Comparison of ENCODE assay signal across 8 mouse cellular contexts in genomic region chr9:37655961-37656360, GRCm38 (mm10). TPM values are rescaled to one million over a fixed set of nuclear protein-coding genes. Genes with fewer than 3 reads are reported as not detected.
DNase-seq lines count a peak whose midpoint lies in the region; ATAC-seq and TF ChIP-seq lines count a peak whose summit lies in the region.

No protein-coding gene starts in this region.

- peak overlapping the region; percentile 84 for H3K4me3 ChIP-seq in gastrocnemius, adult 2 months
- H3K4me3 ChIP-seq in E14TG2a.4 (replicated peaks; ENCODE audit: low read length) (peak overlapping the region; percentile 95), macrophage (ENCODE audit: inconsistent target) (peak overlapping the region; percentile 87)
- H3K4me3 ChIP-seq in forebrain, embryonic 14.5 days (ENCODE audit: low read depth, low read length), result peak overlapping the region; percentile 75
- no peak overlapping the region for H3K4me3 ChIP-seq in cerebellum, adult 2 months (replicated peaks; ENCODE audit: insufficient read depth, low read depth, low read length)

- H3K9ac ChIP-seq in forebrain, embryonic 14.5 days (ENCODE audit: low read length), result no peak overlapping the region

- no peak for TF ChIP-seq CTCF in gastrocnemius, adult 2 months (IDR thresholded peaks at IDR 0.05)
- TF ChIP-seq CTCF in E14TG2a.4 (conservative IDR thresholded peaks at IDR 0.05; ENCODE audit: low read length), result no peak
- TF ChIP-seq CTCF in cerebellum, adult 2 months (IDR thresholded peaks at IDR 0.05; ENCODE audit: borderline replicate concordance, insufficient read depth, low read depth, low read length), result no peak

- WGBS in forebrain, embryonic 14.5 days, result 74% methylated on average over 8 of the region's 8 CpGs
- WGBS in macrophage (ENCODE audit: missing documents), result 22% methylated on average over 8 of the region's 8 CpGs
- WGBS in cerebellum, adult 2 months, result 75% methylated on average over 8 of the region's 8 CpGs

- no peak for ATAC-seq in forebrain, embryonic 14.5 days

- H3K79me2 ChIP-seq in macrophage (ENCODE audit: inconsistent target), result peaks cover 10% of the 10 kb centered on the region; the same call in 1 of the 2 replicates

- DNase-seq in gastrocnemius, adult 2 months, result no peak
- DNase-seq in gastrocnemius, adult 8-10 months (ENCODE audit: low spot score in 2 of 2), result no peak
- DNase-seq in forebrain, embryonic 14.5 days (ENCODE audit: low spot score), result no peak
- DNase-seq in layer of hippocampus, postnatal 14 days (ENCODE audit: low spot score in 2 of 2), result no peak
- no peak for DNase-seq in cerebellum, adult 2 months
- DNase-seq in layer of hippocampus, adult 18-20 months (ENCODE audit: low spot score in 2 of 2), result no peak

- H3K27ac ChIP-seq in gastrocnemius, adult 2 months, result peak overlapping the region; percentile 89
- no peak overlapping the region for H3K27ac ChIP-seq in forebrain, embryonic 14.5 days (ENCODE audit: low read depth, low read length)
- no peak overlapping the region for H3K27ac ChIP-seq in macrophage
- H3K27ac ChIP-seq in cerebellum, adult 2 months (ENCODE audit: insufficient read depth, low read length), result no peak overlapping the region

- TF ChIP-seq POLR2A in cerebellum, adult 2 months (IDR thresholded peaks at IDR 0.05; ENCODE audit: borderline replicate concordance, insufficient read depth, low read length), result no peak

- peak overlapping the region; percentile 80 for H3K4me2 ChIP-seq in forebrain, embryonic 14.5 days (ENCODE audit: low read length)

- H3K36me3 ChIP-seq in E14TG2a.4 (ENCODE audit: insufficient read depth, low read length), result peaks cover 43% of the 10 kb centered on the region
- peaks cover 35% of the 10 kb centered on the region for H3K36me3 ChIP-seq in forebrain, embryonic 14.5 days (ENCODE audit: control insufficient read depth, insufficient read depth, low read length)
- H3K36me3 ChIP-seq in macrophage (ENCODE audit: inconsistent target), result peaks cover 35% of the 10 kb centered on the region

- intact Hi-C loops in gastrocnemius, adult 2 months (cut with DNase I), result no loop called here

- H3K4me1 ChIP-seq in E14TG2a.4 (replicated peaks; ENCODE audit: low read depth, low read length), result peaks cover 39% of the 10 kb centered on the region
- H3K4me1 ChIP-seq in forebrain, embryonic 14.5 days (ENCODE audit: control insufficient read depth, insufficient read depth, low read length), result peaks cover 5% of the 10 kb centered on the region
- no peaks in the 10 kb centered on the region; the same call in 1 of the 2 replicates for H3K4me1 ChIP-seq in cerebellum, adult 2 months (ENCODE audit: control insufficient read depth, insufficient read depth, low read length)

- H3K9me3 ChIP-seq in E14TG2a.4 (ENCODE audit: low read length), result no peaks in the 10 kb centered on the region
- no peaks in the 10 kb centered on the region for H3K9me3 ChIP-seq in forebrain, embryonic 14.5 days (replicated peaks; ENCODE audit: control insufficient read depth, low read length)

- no peaks in the 10 kb centered on the region for H3K27me3 ChIP-seq in E14TG2a.4 (ENCODE audit: insufficient read depth, low read length)
- no peaks in the 10 kb centered on the region for H3K27me3 ChIP-seq in forebrain, embryonic 14.5 days (replicated peaks; ENCODE audit: control insufficient read depth, insufficient read depth, low read length)
- no peaks in the 10 kb centered on the region for H3K27me3 ChIP-seq in cerebellum, adult 2 months (ENCODE audit: control insufficient read depth, insufficient read depth, low read length)

RNA-seq across cellular contexts. Expression of gene Tbrg1, which starts 1.2 kb away (rescaled TPM):
- total RNA-seq in gastrocnemius, adult 2 months (2021), result 10 to 100 TPM; 29.3 to 31.7 TPM
- total RNA-seq in gastrocnemius, adult 8-10 months (2022), result 10 to 100 TPM; 27.5 to 33.7 (median 28.8) TPM
- 97.4 and 98.2 TPM in 2 replicates for polyA plus RNA-seq in forebrain, embryonic 14.5 days (2014; fragmentation: Nextera tagmentation; extraction: Ambion mirVana)
- 10 to 100 TPM; 10.4 to 41.0 (median 26.3) TPM for total RNA-seq in macrophage (2018; cell fraction: chromatin; rRNA removed)
- total RNA-seq in macrophage (2018; cell fraction: cytosol; rRNA removed), result 10 to 100 TPM; 24.8 to 39.8 (median 33.9) TPM
- total RNA-seq in macrophage (2018; cell fraction: nucleus; rRNA removed), result 10 to 100 TPM; 12.8 to 41.1 (median 24.0) TPM
- polyA plus RNA-seq in macrophage (2018), result 27.0 to 40.4 TPM (median 32.6 TPM) in 3 replicates
- 10 to 100 TPM; 50.8 to 50.9 TPM for total RNA-seq in layer of hippocampus, postnatal 14 days (2021)
- 33.5 and 34.7 TPM in 2 replicates for polyA plus RNA-seq in cerebellum, adult 2 months (2012; rRNA removed)
- total RNA-seq in layer of hippocampus, adult 18-20 months (2021), result 10 to 100 TPM; 44.4 to 45.6 TPM

RNA-seq across cellular contexts. Expression of gene Panx3, which starts 13.1 kb away (rescaled TPM):
- total RNA-seq in gastrocnemius, adult 2 months (2021), result not detected
- total RNA-seq in gastrocnemius, adult 8-10 months (2022), result not detected
- not detected in 2 replicates for polyA plus RNA-seq in forebrain, embryonic 14.5 days (2014; fragmentation: Nextera tagmentation; extraction: Ambion mirVana)
- not detected for total RNA-seq in macrophage (2018; cell fraction: chromatin; rRNA removed)
- total RNA-seq in macrophage (2018; cell fraction: cytosol; rRNA removed), result not detected
- not detected for total RNA-seq in macrophage (2018; cell fraction: nucleus; rRNA removed)
- polyA plus RNA-seq in macrophage (2018), result not detected in 3 replicates
- not detected for total RNA-seq in layer of hippocampus, postnatal 14 days (2021)
- not detected in 2 replicates for polyA plus RNA-seq in cerebellum, adult 2 months (2012; rRNA removed)
- total RNA-seq in layer of hippocampus, adult 18-20 months (2021), result not detected

RNA-seq across cellular contexts. Expression of gene Spa17, which starts 42.4 kb away (rescaled TPM):
- total RNA-seq in gastrocnemius, adult 2 months (2021), result 1 to 10 TPM; 3.1 to 4.1 TPM
- total RNA-seq in gastrocnemius, adult 8-10 months (2022), result 1 to 10 TPM; 1.6 to 3.1 (median 2.2) TPM
- 11.0 and 12.6 TPM in 2 replicates for polyA plus RNA-seq in forebrain, embryonic 14.5 days (2014; fragmentation: Nextera tagmentation; extraction: Ambion mirVana)
- not detected for total RNA-seq in macrophage (2018; cell fraction: chromatin; rRNA removed)
- total RNA-seq in macrophage (2018; cell fraction: cytosol; rRNA removed), result 1 to 10 TPM in 22 of 26 experiments, under 1 TPM in 4; 0.47 to 2.6 (median 1.5) TPM
- 1 to 10 TPM in 1 of 26 experiments, under 1 TPM in 1, not detected in 24; 0.89 to 2.7 TPM for total RNA-seq in macrophage (2018; cell fraction: nucleus; rRNA removed)
- 0.82 to 3.2 TPM (median 1.1 TPM) in 3 replicates for polyA plus RNA-seq in macrophage (2018)
- 1 to 10 TPM; 1.5 to 4.3 TPM for total RNA-seq in layer of hippocampus, postnatal 14 days (2021)
- polyA plus RNA-seq in cerebellum, adult 2 months (2012; rRNA removed), result 4.8 and 6.6 TPM in 2 replicates
- total RNA-seq in layer of hippocampus, adult 18-20 months (2021), result 1 to 10 TPM; 1.5 to 2.8 TPM
